19 mouse cellular contexts compared by ENCODE assay signal in the genomic region with DNA sequence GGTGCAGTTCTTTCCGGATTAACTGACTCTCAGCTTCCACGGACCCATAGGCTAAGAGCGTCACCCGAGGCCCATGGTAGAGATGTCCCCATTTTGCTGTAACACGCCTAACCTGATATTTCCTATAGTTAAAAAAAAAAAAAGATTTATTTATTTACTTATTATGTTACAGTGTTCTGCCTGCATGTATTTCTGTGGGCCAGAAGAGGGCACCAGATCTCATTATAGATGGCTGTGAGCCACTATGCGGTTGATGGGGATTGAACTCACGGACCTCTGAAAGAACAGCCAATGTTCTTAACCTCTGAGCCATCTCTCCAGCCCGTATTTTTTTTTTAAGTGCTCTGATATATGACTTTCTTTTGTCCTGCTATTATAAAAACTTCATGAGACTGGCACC.
A peak's percentile ranks its signal among the peaks of the same experiment; 100 is the strongest.
DNase-seq lines count a peak whose midpoint lies in the region; ATAC-seq and TF ChIP-seq lines count a peak whose summit lies in the region.
"Had no signal": no experiment of that assay in that cellular context is flagged by ENCODE, and none has a peak within 500 bp of the region (broad histone marks: within the 10 kb centered on the region; RNA-seq: fewer than 3 reads in every experiment).

No protein-coding gene starts in this region.

- no peaks in the 10 kb centered on the region for H3K4me1 ChIP-seq in kidney, adult 2 months (ENCODE audit: control insufficient read depth, insufficient read depth, low read length)
- H3K4me1 ChIP-seq in neural tube, embryonic 11.5 days (ENCODE audit: control insufficient read depth, insufficient read depth, low read length): no peaks in the 10 kb centered on the region
- peaks cover 5% of the 10 kb centered on the region; the same call in 1 of the 2 replicates for H3K4me1 ChIP-seq in neural tube, embryonic 15.5 days
- H3K4me1 ChIP-seq: embryonic facial prominence, embryonic 10.5 days; hindbrain, embryonic 10.5 days; liver, embryonic 15.5 days had no signal

- no peak overlapping the region for H3K4me3 ChIP-seq in kidney, adult 2 months (ENCODE audit: insufficient read depth, low read depth, low read length)
- H3K4me3 ChIP-seq in neural tube, embryonic 11.5 days (ENCODE audit: low read depth, low read length): no peak overlapping the region
- no peak overlapping the region for H3K4me3 ChIP-seq in neural tube, embryonic 15.5 days (replicated peaks)
- H3K4me3 ChIP-seq: embryonic facial prominence, embryonic 10.5 days; hindbrain, embryonic 10.5 days; limb, embryonic 13.5 days; liver, embryonic 15.5 days; midbrain, embryonic 10.5 days had no signal

- H3K27ac ChIP-seq in kidney, adult 2 months (ENCODE audit: insufficient read depth, low read depth, low read length): no peak overlapping the region
- H3K27ac ChIP-seq in neural tube, embryonic 11.5 days (ENCODE audit: low read depth, low read length): no peak overlapping the region
- H3K27ac ChIP-seq in neural tube, embryonic 15.5 days (replicated peaks): no peak overlapping the region
- H3K27ac ChIP-seq: embryonic facial prominence, embryonic 10.5 days; hindbrain, embryonic 10.5 days; limb, embryonic 13.5 days; liver, embryonic 15.5 days; midbrain, embryonic 10.5 days had no signal

- H3K4me2 ChIP-seq in neural tube, embryonic 11.5 days (ENCODE audit: low read depth): no peak overlapping the region
- H3K4me2 ChIP-seq in neural tube, embryonic 15.5 days: no peak overlapping the region
- H3K4me2 ChIP-seq: limb, embryonic 13.5 days; liver, embryonic 15.5 days had no signal

- WGBS in kidney, adult 2 months: 84% methylated on average over 8 of the region's 8 CpGs
- 87% methylated on average over 8 of the region's 8 CpGs for WGBS in neural tube, embryonic 11.5 days
- 81% methylated on average over 8 of the region's 8 CpGs for WGBS in neural tube, embryonic 15.5 days

- no peak overlapping the region for H3K9ac ChIP-seq in neural tube, embryonic 11.5 days (ENCODE audit: low read length)
- no peak overlapping the region for H3K9ac ChIP-seq in neural tube, embryonic 15.5 days (replicated peaks)
- H3K9ac ChIP-seq: limb, embryonic 13.5 days; liver, embryonic 15.5 days had no signal

- DNase-seq in embryo, embryonic 10.5 days (ENCODE audit: low spot score): peak; percentile 21
- no peak for DNase-seq in embryo, embryonic 10 days (ENCODE audit: low spot score)
- no peak for DNase-seq in kidney, adult 2 months
- DNase-seq in kidney, postnatal 25 days: no peak
- peak; percentile 20 for DNase-seq in neural tube, embryonic 11.5 days (ENCODE audit: low spot score)
- no peak for DNase-seq in cerebellum, adult 11 months
- no peak for DNase-seq in ovary, postnatal 10 days (ENCODE audit: low spot score)
- DNase-seq: kidney, postnatal 10 days; layer of hippocampus, adult 9-11 months; lung, postnatal 36 days; right cerebral cortex, postnatal 4 days; thymus, postnatal 36 days had no signal

- 0 out of 2 replicates have a peak, but pooled peaks have one; percentile 17 for TF ChIP-seq CTCF in kidney, adult 2 months (conservative IDR thresholded peaks at IDR 0.05; ENCODE audit: insufficient read depth, insufficient read length, low read depth, low read length)

- no peak for ATAC-seq in neural tube, embryonic 11.5 days (ENCODE audit: insufficient read depth, low FRiP score, low TSS enrichment)
- ATAC-seq in neural tube, embryonic 15.5 days (ENCODE audit: low FRiP score): no peak
- ATAC-seq: forebrain, embryonic 14.5 days had no signal

- no peaks in the 10 kb centered on the region for H3K36me3 ChIP-seq in kidney, adult 2 months (ENCODE audit: control insufficient read depth, insufficient read depth, low read length)
- no peaks in the 10 kb centered on the region for H3K36me3 ChIP-seq in neural tube, embryonic 11.5 days (ENCODE audit: control insufficient read depth, insufficient read depth, low read length)
- H3K36me3 ChIP-seq in neural tube, embryonic 15.5 days: no peaks in the 10 kb centered on the region
- H3K36me3 ChIP-seq: embryonic facial prominence, embryonic 10.5 days; hindbrain, embryonic 10.5 days; limb, embryonic 13.5 days; liver, embryonic 15.5 days; midbrain, embryonic 10.5 days had no signal

- no peaks in the 10 kb centered on the region for H3K9me3 ChIP-seq in neural tube, embryonic 11.5 days (ENCODE audit: control insufficient read depth, low read length)
- H3K9me3 ChIP-seq in neural tube, embryonic 15.5 days (replicated peaks): no peaks in the 10 kb centered on the region
- H3K9me3 ChIP-seq: embryonic facial prominence, embryonic 10.5 days; hindbrain, embryonic 10.5 days; limb, embryonic 13.5 days; liver, embryonic 15.5 days; midbrain, embryonic 10.5 days had no signal

- H3K27me3 ChIP-seq in kidney, adult 2 months (replicated peaks; ENCODE audit: control insufficient read depth, insufficient read depth, low read length): no peaks in the 10 kb centered on the region
- no peaks in the 10 kb centered on the region for H3K27me3 ChIP-seq in neural tube, embryonic 11.5 days (ENCODE audit: control insufficient read depth, insufficient read depth, low read length)
- no peaks in the 10 kb centered on the region for H3K27me3 ChIP-seq in neural tube, embryonic 15.5 days (replicated peaks)
- H3K27me3 ChIP-seq: liver, embryonic 15.5 days had no signal

- TF ChIP-seq POLR2A in kidney, adult 2 months (IDR thresholded peaks at IDR 0.05; ENCODE audit: low read depth, low read length): no peak

Comparison
In these comparisons a context has a peak if more than half of its experiments do, and no peak if none do; other contexts are left out.
1. DNase-seq: peak in embryo, embryonic 10.5 days (single experiment) and neural tube, embryonic 11.5 days (single experiment); none in embryo, embryonic 10 days (single experiment), kidney, adult 2 months (single experiment), kidney, postnatal 25 days (0 of 2), cerebellum, adult 11 months (single experiment) and ovary, postnatal 10 days (single experiment).